In the genomic region with DNA sequence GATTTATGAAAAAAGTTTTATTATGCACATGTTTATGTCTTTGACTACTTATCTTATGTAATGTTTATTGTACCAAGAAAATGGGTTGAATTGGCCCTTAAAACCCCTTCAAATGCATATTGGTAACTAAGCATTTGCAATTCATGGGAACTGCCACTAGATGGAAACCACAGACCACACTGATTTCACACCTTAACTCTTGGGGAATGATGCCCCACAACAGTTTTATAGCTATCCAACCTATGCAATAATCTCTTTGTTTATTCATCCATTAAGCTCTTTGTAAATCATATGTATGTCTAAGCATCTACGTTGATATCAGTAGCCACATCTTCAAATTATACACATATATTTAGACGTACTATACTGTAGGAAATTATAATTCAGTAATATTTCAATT, we compare ENCODE assay signal across 9 mouse cellular contexts.
DNase-seq lines count a peak whose midpoint lies in the region; ATAC-seq and TF ChIP-seq lines count a peak whose summit lies in the region.
"Had no signal": no experiment of that assay in that cellular context is flagged by ENCODE, and none has a peak within 500 bp of the region (broad histone marks: within the 10 kb centered on the region; RNA-seq: fewer than 3 reads in every experiment).

No protein-coding gene starts in this region.

- TF ChIP-seq CTCF in left cerebral cortex, adult 2 months (IDR thresholded peaks at IDR 0.05): peak; percentile 82

- no peak overlapping the region for H3K4me2 ChIP-seq in embryonic facial prominence, embryonic 14.5 days (ENCODE audit: low read depth, low read length)
- H3K4me2 ChIP-seq in midbrain, embryonic 15.5 days: no peak overlapping the region
- H3K4me2 ChIP-seq: intestine, embryonic 15.5 days had no signal

- H3K27me3 ChIP-seq in embryonic facial prominence, embryonic 14.5 days (replicated peaks; ENCODE audit: control insufficient read depth, insufficient read depth, low read length): no peaks in the 10 kb centered on the region
- H3K27me3 ChIP-seq in midbrain, embryonic 15.5 days (replicated peaks): no peaks in the 10 kb centered on the region
- H3K27me3 ChIP-seq: intestine, embryonic 15.5 days had no signal

- 0 out of 2 replicates have a peak, but pooled peaks cover 4% of the 10 kb centered on the region for H3K4me1 ChIP-seq in embryonic facial prominence, embryonic 14.5 days (ENCODE audit: control insufficient read depth, insufficient read depth, low read length)
- no peaks in the 10 kb centered on the region for H3K4me1 ChIP-seq in midbrain, embryonic 15.5 days
- H3K4me1 ChIP-seq: intestine, embryonic 15.5 days had no signal

- H3K9ac ChIP-seq in embryonic facial prominence, embryonic 14.5 days (ENCODE audit: low read depth, low read length): no peak overlapping the region
- no peak overlapping the region for H3K9ac ChIP-seq in midbrain, embryonic 15.5 days
- H3K9ac ChIP-seq: intestine, embryonic 15.5 days had no signal

- WGBS in embryonic facial prominence, embryonic 14.5 days: 50% methylated on average over 2 of the region's 2 CpGs
- 51% methylated on average over 2 of the region's 2 CpGs for WGBS in midbrain, embryonic 15.5 days

- no peak overlapping the region for H3K4me3 ChIP-seq in left cerebral cortex, adult 2 months
- H3K4me3 ChIP-seq in embryonic facial prominence, embryonic 14.5 days (ENCODE audit: low read depth, low read length): no peak overlapping the region
- H3K4me3 ChIP-seq in midbrain, embryonic 15.5 days: no peak overlapping the region
- H3K4me3 ChIP-seq: intestine, embryonic 15.5 days; myocyte had no signal

- H3K27ac ChIP-seq in left cerebral cortex, adult 2 months: no peak overlapping the region
- no peak overlapping the region for H3K27ac ChIP-seq in embryonic facial prominence, embryonic 14.5 days (replicated peaks; ENCODE audit: low read depth, low read length)
- no peak overlapping the region for H3K27ac ChIP-seq in midbrain, embryonic 15.5 days
- H3K27ac ChIP-seq: intestine, embryonic 15.5 days had no signal

- DNase-seq in left cerebral cortex, adult 2 months (ENCODE audit: extremely low spot score in 1 of 2, low spot score in 2 of 2): peak in 1 of 2 experiments; percentile 10
- DNase-seq in left cerebral cortex, adult 8-10 months (ENCODE audit: low spot score in 2 of 2): no peak
- DNase-seq in ZHBTc4 (ENCODE audit: low read depth, low spot score): peak; percentile 34
- peak; percentile 56 for DNase-seq in embryonic facial prominence, embryonic 14.5 days (ENCODE audit: low spot score)
- no peak for DNase-seq in lung, adult 18-20 months

- no peak for ATAC-seq in embryonic facial prominence, embryonic 14.5 days (ENCODE audit: low read depth)
- ATAC-seq in midbrain, embryonic 15.5 days (replicated peaks): peak; percentile 56; the same call in 1 of the 2 replicates
- ATAC-seq in CD4-positive, CD25-positive, alpha-beta regulatory T cell, adult 4 months: no peak
- ATAC-seq: intestine, embryonic 15.5 days had no signal

- intact Hi-C loops in left cerebral cortex, adult 2 months (cut with DNase I): loop anchor here (2.0 to 5.0 kb wide), 2 partner anchors 346 to 1901 kb away; partner anchors contain the start of genes BC030500 and Galntl6

- no peaks in the 10 kb centered on the region for H3K36me3 ChIP-seq in embryonic facial prominence, embryonic 14.5 days (ENCODE audit: control insufficient read depth, insufficient read depth, low read length)
- no peaks in the 10 kb centered on the region for H3K36me3 ChIP-seq in midbrain, embryonic 15.5 days (replicated peaks)
- H3K36me3 ChIP-seq: intestine, embryonic 15.5 days had no signal

- no peaks in the 10 kb centered on the region for H3K9me3 ChIP-seq in embryonic facial prominence, embryonic 14.5 days (ENCODE audit: control insufficient read depth, low read length)
- H3K9me3 ChIP-seq in midbrain, embryonic 15.5 days: no peaks in the 10 kb centered on the region
- H3K9me3 ChIP-seq: intestine, embryonic 15.5 days had no signal

Comparison
In these comparisons a context has a peak if more than half of its experiments do, and no peak if none do; other contexts are left out.
1. DNase-seq: peak in ZHBTc4 (single experiment) and embryonic facial prominence, embryonic 14.5 days (single experiment); none in left cerebral cortex, adult 8-10 months (0 of 2) and lung, adult 18-20 months (0 of 2).